Mouse (Mus musculus) limb, embryonic 14.5 days (tissue): Measurements from ENCODE around the gene Pisd. TPM values are rescaled to one million over a fixed set of nuclear protein-coding genes. Genes with fewer than 3 reads are reported as not detected.
"Not testable (repeated sequence)": the region's sequence is repeated elsewhere in the genome, so short reads cannot be mapped to it uniquely, and the experiment has no call there.

Source experiments
- ATAC-seq: fragments of 200-750 bp; cut with Nextera tagmentation; 2 replicates; pipeline ENCODE4 v1.8.0; 2017; ENCODE audit warnings: low read depth, moderate number of reproducible peaks, moderate TSS enrichment; ENCODE audit not compliant: low FRiP score
- DNase-seq: peaks from one replicate; pipeline ENCODE4 v3.0.0-alpha.2; 2015; ENCODE audit warnings: low spot score
- H3K27ac ChIP-seq: fragments of 300-500 bp; sonication (generic); replicated peaks from 2 replicates; pipeline ENCODE4 v1.5.1; 2014; ENCODE audit warnings: low read depth, mild to moderate bottlenecking, low read length, moderate library complexity, mixed read lengths
- H3K27me3 ChIP-seq: fragments of 300-500 bp; sonication (generic); 2 replicates; pipeline ENCODE4 v1.6.1; 2014; ENCODE audit warnings: low read length, mixed read lengths; ENCODE audit not compliant: control insufficient read depth, insufficient read depth
- H3K36me3 ChIP-seq: fragments of 300-500 bp; sonication (generic); 2 replicates; pipeline ENCODE4 v1.6.1; 2014; ENCODE audit warnings: mild to moderate bottlenecking, low read length, moderate library complexity, mixed read lengths; ENCODE audit not compliant: control insufficient read depth, insufficient read depth
- H3K4me1 ChIP-seq: fragments of 300-500 bp; sonication (generic); 2 replicates; pipeline ENCODE4 v1.6.1; 2014; ENCODE audit warnings: antibody characterized with exemption, low read length, mixed read lengths; ENCODE audit not compliant: control insufficient read depth, insufficient read depth
- H3K4me2 ChIP-seq: fragments of 300-500 bp; sonication (generic); replicated peaks from 2 replicates; pipeline ENCODE4 v1.6.1; 2014; ENCODE audit warnings: low read depth, mild to moderate bottlenecking, low read length, moderate library complexity; ENCODE audit not compliant: severe bottlenecking
- H3K4me3 ChIP-seq: fragments of 300-500 bp; sonication (generic); replicated peaks from 2 replicates; pipeline ENCODE4 v1.5.1; 2014; ENCODE audit warnings: low read length
- H3K9ac ChIP-seq: fragments of 300-500 bp; sonication (generic); 2 replicates; pipeline ENCODE4 v1.6.1; 2014; ENCODE audit warnings: mild to moderate bottlenecking, low read depth, low read length, moderate library complexity; ENCODE audit not compliant: severe bottlenecking
- H3K9me3 ChIP-seq: fragments of 300-500 bp; sonication (generic); 2 replicates; pipeline ENCODE4 v1.6.1; 2016; ENCODE audit warnings: low read length; ENCODE audit not compliant: control insufficient read depth
- POLR2A ChIP-seq: fragments of 200-500 bp; IDR thresholded peaks from 2 replicates; pipeline ENCODE4 v1.8.0; 2012; ENCODE audit warnings: inconsistent platforms, mild to moderate bottlenecking, moderate library complexity, borderline replicate concordance; ENCODE audit not compliant: insufficient read depth, insufficient read length; ENCODE audit errors: extremely low read depth
- WGBS: fragments of 180-500 bp; shearing (Covaris S2); extraction: QIAGEN DNeasy Blood & Tissue Kit; methylation state at CpG from one replicate; pipeline ENCODE4 v1.1.7; 2014; 5-methylcytosine and 5-hydroxymethylcytosine counted together
- polyA plus RNA-seq, 2 experiments: library from polyadenylated mRNA; depleted of rRNA in 1 of 2; stranded (reverse) in 1 of 2; unstranded in 1 of 2; fragments of >200 nt; fragmentation: Nextera tagmentation in 1 of 2; extraction: Ambion mirVana in 1 of 2; gene quantifications; 2 replicates each; pipeline versions ENCODE4 v1.2.1 to v1.2.3; 2012 to 2014

Gene Pisd
- polyA plus RNA-seq, 2 experiments, result 45.7 to 57.5 TPM

- no peaks in the 10 kb centered on the region for H3K9me3 ChIP-seq
- no peak overlapping the region for H3K4me3 ChIP-seq
- no peak for TF ChIP-seq POLR2A
- no peaks in the 10 kb centered on the region for H3K4me1 ChIP-seq
- no peak overlapping the region for H3K9ac ChIP-seq
- WGBS, result 90% methylated on average over 4 of the region's 4 CpGs
- no peak for DNase-seq
- H3K27ac ChIP-seq, result no peak overlapping the region
- peaks cover 17% of the 10 kb centered on the region for H3K36me3 ChIP-seq
- no peaks in the 10 kb centered on the region for H3K27me3 ChIP-seq
- no peak overlapping the region for H3K4me2 ChIP-seq
- no peak for ATAC-seq
These were observed 17.6 kb downstream of the Pisd start for GRCm38 (mm10) chr5:32767636-32768373.

DNA sequence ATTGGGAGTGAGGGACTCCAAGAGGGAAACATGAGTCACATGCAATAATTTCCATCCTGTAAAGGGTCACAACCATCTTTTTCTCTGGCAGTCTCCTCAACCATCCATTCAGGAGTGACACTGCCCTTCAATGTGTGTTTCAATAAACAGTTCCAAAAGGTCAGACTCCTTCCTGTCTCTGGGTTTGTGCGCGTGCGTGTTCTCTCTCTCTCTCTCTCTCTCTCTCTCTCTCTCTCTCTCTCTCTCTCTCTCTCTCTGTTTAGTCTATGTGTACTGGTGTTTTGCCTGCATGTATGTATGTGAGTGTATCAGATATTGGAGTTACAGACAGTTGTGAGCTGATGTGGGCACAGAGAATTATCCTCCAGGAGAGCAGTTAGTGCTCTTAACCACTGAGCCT, 18.4 kb downstream of the Pisd start:
- H3K9ac ChIP-seq, result no peak overlapping the region
- H3K4me3 ChIP-seq, result no peak overlapping the region
- no peak overlapping the region for H3K27ac ChIP-seq
- H3K36me3 ChIP-seq, result peaks cover 17% of the 10 kb centered on the region
- H3K4me1 ChIP-seq, result no peaks in the 10 kb centered on the region
- no peak overlapping the region for H3K4me2 ChIP-seq
- no peaks in the 10 kb centered on the region for H3K27me3 ChIP-seq
- ATAC-seq (no peak), DNase-seq (no peak)
- no peaks in the 10 kb centered on the region for H3K9me3 ChIP-seq
- no peak for TF ChIP-seq POLR2A
- WGBS, result 93% methylated on average over 3 of the region's 3 CpGs

DNA sequence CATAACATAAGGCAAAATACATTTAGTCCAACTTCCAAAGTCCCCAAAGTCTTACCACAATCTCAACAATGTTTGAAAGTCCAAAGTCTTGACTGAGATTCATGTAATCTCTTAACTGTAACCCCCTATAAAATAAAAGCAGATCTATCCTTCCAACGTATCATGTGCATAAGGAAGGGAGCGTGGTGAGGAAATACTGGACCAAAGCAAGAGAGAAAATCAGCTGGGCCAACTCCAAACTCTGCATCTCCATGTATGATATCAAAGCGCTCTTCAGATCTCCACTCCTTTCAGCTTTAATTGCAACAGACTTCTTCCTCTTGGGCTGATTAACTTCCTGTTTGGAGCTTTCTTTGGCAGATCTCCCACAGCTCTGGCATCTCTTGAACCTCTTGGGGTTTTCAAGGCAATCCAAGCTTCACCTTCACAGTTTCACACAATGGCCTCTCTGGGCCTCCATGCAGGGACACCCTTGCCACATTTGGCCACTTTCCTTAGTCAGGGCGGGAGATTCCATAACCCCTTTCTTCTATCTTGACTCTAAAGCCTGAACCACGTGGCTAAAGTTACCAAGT, 23.8 kb downstream of the Pisd start:
- H3K9ac ChIP-seq, result no peak overlapping the region
- no peak overlapping the region for H3K4me2 ChIP-seq
- H3K9me3 ChIP-seq, result no peaks in the 10 kb centered on the region
- DNase-seq (no peak), ATAC-seq (no peak)
- WGBS, result 89% methylated on average over 5 of the region's 5 CpGs
- H3K27ac ChIP-seq, result no peak overlapping the region
- H3K4me1 ChIP-seq, result no peaks in the 10 kb centered on the region
- H3K4me3 ChIP-seq, result no peak overlapping the region
- no peak for TF ChIP-seq POLR2A
- peaks cover 10% of the 10 kb centered on the region for H3K36me3 ChIP-seq
- no peaks in the 10 kb centered on the region for H3K27me3 ChIP-seq

DNA sequence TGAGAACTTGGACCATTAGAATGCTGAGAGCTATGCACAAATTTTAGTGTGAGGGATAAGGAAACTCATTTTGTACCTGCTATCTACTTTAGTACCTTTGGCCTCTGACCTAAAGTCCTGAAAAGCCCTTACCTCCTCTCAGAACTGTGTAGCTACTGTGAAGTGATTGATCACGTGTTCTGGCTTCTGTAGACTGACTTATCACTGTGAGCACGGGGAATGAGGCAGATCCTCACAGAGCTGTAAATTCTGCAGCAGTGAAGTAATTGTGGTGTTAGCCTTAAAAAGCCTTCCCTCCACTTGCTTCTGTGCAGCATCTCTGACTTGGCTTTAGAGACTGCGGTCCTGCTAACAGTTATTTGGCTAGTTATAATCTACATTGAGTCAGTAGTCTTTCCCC, 24.7 kb downstream of the Pisd start:
- TF ChIP-seq POLR2A, result no peak
- 75% methylated on average over 3 of the region's 3 CpGs for WGBS
- no peaks in the 10 kb centered on the region for H3K27me3 ChIP-seq
- H3K9me3 ChIP-seq, result no peaks in the 10 kb centered on the region
- peaks cover 10% of the 10 kb centered on the region for H3K36me3 ChIP-seq
- no peak overlapping the region for H3K4me2 ChIP-seq
- H3K27ac ChIP-seq, result no peak overlapping the region
- ATAC-seq (no peak), DNase-seq (no peak)
- no peak overlapping the region for H3K4me3 ChIP-seq
- H3K4me1 ChIP-seq, result no peaks in the 10 kb centered on the region
- no peak overlapping the region for H3K9ac ChIP-seq

- H3K4me1 ChIP-seq, H3K27me3 ChIP-seq, H3K4me3 ChIP-seq, H3K9ac ChIP-seq, H3K36me3 ChIP-seq, H3K4me2 ChIP-seq, DNase-seq, H3K27ac ChIP-seq, H3K9me3 ChIP-seq, ATAC-seq: not testable (repeated sequence)
- WGBS, result 92% methylated on average over 16 of the region's 18 CpGs
These were observed 25.1 kb downstream of the Pisd start for GRCm38 (mm10) chr5:32760352-32760751.
